Mouse (Mus musculus) kidney, postnatal 36 days (tissue): ENCODE results near the gene Tsen54.
"Not testable (repeated sequence)": the region's sequence is repeated elsewhere in the genome, so short reads cannot be mapped to it uniquely, and the experiment has no call there.

ENCODE experiments used
- DNase-seq, 2 experiments: peaks; one replicate each; pipeline ENCODE4 v3.0.0; 2021 to 2022; ENCODE audit warnings: mixed read lengths in 2 of 2

Tsen54 gene

DNA sequence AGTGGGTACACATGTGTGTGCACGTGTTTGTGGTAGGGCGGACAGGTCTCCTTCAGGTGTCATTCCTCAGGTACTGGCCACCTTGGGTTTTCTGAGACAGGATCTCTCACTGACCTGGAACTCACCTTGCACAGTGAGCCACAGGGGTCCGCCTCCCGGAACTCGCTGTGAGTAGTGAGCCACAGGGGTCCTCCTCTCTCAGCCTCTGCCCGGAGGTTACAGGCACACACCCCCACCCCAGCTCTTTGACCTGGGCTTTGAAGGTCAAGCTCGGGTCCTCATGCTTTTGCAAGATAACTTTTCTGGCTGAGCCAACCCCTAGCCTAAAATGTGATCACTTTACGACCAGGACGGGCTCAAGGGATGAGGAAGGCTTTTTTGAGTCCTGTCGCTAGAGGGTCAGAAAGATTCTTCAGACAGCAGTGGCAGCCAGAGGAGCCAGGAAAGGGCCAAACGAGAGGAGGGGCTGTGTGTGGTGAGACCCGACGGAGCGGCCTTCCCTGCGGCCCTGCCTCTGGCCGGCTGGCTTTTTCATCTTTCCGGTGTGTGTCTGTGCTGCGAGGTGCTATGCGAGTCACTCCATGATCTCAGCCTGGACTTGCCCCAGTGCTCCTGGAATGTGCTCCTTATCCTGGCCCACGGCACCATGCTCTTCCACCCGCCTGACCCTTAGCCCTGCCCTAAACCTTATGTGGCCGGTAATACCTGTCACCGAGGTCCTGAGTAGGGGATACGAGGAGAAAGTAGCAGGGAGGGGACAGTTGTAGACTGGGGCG is 16.2 kb downstream of the Tsen54 start:
- DNase-seq = peak; percentile 71 to 81

DNA sequence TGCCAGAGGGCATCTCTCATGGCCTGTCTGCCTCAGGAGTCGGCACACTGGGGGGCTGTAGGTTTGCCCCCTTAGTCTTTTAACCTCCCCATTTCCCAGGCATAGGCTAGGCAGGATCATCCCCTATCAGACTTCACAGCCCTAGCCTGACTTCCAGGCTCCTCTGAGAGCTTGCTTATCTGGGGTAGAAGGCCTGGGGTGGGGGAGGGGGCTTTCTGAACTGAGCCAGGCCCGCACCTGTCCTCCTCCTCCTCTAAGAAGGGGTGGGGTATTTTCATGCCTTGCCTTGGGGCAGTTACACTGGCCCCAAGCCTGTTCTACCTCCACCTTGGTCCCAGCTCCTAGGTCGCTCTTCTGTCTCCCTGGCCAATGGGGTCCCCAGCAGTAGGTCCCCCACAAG is 17.0 kb downstream of the Tsen54 start:
- DNase-seq = no peak

DNA sequence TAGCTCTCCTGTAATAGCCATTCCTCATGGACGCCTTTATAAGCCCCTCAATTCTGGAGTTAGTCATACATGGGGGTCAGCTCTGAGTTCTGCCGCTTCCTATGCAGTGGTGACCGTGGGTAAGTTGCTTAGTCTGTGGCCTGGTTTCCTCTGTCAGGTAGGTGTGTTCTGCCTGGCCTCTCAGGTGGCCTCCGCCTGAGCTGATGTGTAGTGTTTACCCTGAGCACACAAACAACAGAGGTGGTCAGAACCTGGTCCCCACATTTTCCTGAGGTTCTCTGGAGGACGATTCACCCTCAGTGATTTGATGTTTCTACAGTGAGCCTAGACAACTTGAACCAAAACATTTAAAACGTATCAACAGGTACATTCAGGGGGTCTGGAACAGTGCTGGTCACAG is 17.5 kb downstream of the Tsen54 start:
- no peak for DNase-seq

DNA sequence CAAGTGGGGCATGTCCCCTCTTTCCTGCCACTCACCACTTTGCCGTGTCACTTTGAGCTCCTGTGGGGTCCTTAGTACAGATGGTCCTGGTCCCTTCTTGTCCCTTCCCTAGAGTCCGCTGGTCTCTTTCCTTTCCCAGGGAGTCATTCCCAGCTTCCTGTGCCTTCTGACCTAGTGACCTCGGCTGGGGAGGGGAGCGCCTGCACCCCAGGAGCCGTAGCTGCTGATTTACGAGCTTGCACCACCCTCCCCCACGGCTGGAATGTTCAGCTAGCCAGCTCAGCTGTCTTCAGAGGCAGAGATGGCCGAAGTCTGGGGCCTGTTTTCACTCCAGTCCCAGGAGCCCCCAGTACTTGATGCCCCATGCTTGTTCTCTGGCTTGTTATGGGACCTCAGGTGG is 18.0 kb downstream of the Tsen54 start:
- DNase-seq = peak; percentile 96

DNA sequence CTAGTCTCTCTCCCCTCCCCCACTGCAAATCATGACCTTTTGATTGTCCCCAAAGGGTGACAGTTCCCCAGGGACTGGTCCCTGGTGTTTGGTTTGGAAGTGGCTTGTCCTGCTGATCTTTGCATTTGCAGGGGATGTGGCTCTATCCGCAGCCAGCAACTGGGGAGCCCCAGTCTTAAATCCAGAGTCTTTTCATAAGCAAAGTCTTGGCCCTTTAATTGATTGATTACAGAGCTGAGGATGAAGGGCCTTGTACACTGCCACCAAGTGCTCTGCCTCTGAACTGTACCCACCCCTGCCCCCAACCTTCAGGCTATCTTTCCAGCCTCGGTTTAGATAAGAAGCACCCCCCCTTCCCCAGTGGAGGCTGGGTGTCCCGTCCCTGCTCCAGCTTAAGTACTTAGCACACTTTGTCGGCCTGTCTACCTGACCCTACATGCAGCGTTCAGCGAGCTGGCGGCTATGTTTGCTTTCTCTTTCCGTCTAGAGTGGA is 18.5 kb downstream of the Tsen54 start:
- DNase-seq = peak; percentile 61

DNA sequence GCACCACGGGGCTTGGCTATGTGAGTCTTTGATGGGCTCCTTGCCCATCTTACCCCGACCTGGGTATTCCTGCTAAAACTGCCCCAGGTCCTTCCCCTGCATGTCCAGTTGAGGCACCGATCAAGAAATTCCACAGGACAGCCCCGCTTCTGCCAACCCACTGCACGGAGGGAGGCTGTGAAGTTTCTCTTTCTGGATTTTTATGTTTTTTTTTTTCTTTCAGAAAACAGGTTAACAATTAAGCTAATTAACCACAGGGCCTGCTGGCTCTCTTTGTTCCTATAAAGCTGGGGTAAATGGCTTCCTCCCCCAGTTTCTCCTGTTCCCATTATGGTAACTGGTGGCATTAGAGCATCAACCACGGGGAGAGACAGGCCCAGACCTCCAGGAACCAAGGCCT is 19.5 kb downstream of the Tsen54 start:
- peak; percentile 52 to 58 for DNase-seq

DNA sequence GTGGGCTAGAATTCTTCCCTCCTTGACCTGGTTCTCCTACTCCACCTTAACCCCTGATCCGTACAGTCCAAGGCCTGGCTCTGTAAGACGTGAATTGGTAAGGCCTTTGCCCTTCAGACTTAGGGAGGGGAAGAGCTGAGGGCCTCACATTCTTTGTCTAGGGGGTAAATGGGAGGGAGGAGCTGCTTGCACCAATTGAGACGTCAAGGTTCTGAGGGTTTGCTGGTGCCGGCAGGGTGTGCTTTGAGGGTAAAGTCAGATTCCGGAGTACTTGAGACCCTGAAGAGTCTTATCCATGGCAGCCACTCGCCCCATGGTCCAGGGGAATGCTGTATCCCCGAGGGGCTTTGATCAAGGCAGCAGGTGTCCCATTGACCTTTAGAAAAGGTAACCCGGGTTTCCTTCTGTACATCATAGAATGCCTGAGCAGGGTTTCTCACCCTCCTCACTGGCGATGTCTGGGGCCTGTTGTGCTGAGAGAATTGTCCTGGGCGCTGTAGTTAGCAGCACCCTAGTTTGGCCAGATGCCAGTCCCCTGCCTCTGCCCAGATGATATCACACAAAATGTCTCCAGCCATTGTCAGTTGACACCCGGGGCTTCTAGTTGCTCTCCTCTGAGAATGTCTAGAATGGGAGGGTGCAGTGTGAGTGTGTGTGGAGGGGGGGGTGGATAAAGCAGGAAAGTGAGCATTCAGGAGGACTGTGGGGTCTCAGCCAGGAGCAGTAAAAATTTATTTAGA is 22.3 kb downstream of the Tsen54 start:
- peak; percentile 70 to 79 for DNase-seq

DNA sequence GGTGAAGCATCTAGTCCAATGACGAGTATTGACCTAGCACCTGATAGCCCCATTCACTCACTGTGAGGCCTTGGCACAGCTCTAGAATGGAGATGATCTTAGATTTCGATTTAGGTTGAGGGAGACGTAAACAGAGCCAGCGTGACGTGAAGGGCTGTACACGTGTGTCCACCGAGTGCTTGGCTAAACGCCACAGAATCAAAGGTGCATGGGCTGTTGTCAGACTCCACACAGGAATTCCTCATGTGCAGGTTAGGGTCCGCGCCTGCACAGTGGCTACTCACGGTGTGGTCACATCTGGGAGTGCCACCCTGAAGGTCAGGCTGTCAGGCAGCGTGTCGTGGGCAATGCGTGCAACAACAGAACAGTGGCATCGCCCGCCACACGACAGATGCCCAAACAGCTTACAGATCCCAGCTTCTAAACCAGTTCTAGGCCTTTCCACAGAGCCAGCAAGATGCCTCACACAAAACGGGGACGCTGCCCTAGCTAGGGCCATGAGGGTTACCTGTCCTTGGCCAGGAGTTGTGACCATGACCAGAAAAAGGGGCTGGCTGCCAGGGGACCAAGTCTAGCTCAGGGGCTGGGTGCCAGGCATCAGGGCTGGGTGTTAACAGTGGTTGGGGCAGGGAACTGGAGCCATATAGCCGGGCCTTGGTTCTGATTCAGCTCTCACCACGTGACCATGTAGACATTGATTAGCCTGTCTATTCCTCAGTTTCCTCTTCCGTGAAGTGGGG is 23.3 kb downstream of the Tsen54 start:
- peak; percentile 66 to 79 for DNase-seq

DNA sequence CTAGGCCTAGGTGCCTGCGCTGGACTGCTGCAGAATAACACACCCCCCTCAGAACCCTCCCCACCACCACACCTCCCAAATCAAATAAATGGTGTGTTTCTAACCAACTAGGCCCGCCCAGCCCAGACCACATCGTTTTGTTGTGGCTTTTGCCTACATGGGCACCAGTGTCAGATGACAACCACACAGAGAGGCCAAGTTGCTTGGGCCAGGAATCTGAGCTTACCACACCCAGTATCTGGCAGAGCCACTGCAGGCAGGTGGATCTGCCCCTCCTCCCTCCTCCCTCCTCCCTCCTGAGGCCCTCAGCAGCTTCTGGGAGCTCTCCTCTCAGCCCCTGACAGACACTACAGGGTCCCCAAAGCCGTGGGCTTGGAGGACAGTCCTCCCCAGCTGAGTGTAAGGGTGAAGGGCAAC is 24.4 kb downstream of the Tsen54 start:
- DNase-seq = peak; percentile 66 to 79

DNA sequence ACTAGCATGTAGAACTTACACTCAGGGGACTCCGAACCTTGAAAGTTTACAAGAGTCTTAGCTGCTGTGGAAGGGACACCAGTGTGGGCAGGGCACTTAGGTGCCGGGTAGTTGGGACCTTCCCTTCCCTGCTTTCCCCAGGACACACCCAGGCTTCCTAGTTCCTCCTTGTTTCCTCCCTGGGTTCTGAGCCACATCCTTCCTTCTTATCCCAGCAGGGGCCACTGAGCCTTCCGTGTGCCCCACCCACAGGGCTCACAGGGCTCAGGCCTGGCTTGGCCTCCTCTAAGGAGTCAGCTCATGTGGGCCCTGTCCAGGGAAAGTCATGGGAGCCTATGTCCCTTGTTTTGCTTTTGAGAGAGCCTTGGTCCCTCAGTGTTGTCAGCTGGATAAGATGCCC is 25.2 kb downstream of the Tsen54 start:
- DNase-seq = no peak

DNA sequence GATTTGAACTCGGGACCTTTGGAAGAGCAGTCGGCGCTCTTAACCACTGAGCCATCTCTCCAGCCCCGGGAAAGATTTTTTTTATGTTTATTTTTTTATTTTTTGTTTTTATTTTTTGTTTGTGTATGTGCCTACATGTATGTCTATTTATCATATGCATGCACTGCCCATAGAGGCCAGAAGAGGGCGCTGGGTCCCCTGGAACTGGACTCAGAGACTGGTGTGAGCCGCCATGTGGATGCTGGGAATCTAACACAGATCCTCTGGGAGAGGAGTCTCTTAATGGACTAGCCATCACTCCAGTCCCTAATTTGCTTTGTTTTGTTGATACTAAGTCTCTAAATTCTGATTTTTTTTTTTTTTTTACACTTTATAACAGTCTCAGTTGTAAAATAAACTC is 26.5 kb downstream of the Tsen54 start:
- DNase-seq = no peak

DNA sequence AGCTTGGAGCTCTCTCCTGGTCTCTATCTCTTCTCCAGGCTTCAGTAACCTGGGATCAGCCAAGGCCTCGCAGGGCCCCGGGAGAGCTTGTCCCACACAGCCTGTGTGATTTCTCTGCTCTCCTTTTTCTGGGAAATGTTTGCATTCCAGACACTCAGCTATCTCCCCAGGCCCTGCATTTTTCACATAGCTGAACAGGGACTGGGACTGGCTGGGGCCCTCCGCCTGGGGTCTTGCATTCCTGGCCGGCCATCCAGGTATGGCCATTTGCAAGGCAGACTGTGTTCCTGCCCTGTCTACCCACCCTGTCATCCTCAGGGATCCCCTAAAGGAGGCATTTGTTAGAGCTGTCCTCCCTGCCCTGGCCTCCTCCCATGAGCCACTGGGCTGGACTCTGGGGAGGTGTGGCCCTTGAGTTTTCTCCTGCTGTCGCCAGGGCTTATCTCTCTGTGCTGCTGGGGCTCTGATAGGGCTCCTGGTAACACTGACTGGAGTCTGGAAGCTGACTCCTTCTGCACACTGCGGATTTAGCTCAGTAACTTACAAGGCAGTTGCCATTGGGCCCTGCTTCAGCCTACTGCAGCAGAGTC is 27.5 kb downstream of the Tsen54 start:
- DNase-seq = peak; percentile 55 to 61

DNA sequence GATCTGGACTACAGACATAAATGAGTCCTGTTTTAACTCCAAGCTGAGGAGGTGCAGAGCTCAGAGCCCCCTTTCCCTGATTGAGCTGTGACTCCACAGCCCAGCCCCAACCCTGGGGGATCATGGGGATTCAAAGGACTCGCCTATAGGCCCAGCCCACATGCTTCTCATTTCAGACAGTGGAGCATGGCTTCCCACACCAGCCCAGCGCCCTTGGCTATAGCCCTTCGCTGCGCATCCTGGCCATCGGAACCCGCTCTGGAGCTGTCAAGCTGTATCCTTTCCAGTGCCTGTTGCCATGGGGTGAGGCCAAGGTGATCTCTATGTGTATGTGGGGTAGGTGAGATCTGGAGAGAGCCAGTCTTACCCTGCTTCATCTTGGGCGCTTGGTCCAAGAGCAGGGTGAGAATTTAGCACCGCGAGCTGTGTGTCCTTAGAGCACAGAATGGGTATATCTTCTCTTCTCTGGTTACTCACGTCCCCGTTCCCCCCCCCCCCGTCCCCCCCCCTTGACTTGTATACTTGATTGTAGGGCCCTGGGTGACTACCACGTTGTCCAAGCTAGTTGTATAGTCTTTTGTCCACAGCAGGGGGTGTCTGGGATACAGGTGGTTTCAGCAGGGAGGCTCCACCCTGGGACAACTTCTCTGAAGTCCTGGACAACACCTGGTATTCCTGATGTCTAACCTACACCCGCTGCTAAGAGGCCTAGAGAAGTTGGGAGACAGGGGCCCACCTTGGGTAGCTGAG is 28.8 kb downstream of the Tsen54 start:
- DNase-seq = peak in 1 of 2 experiments; percentile 43

DNA sequence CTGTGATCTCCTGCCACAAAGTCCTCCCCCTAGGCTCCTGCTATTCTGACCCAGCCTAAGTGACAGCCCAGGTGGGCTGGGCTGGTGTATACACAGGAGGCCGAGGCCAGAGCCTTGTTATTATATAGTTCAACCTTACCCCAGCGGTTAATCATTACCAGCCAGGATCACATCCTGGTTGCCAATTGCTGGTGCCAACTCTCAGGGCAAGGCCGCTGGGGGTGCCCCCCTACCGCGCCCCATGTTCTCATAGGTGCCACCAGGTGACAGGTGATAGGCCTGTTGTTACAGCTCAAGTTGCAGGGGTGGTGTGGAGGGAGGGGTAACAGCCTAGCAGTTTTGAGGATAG is 29.3 kb downstream of the Tsen54 start:
- peak; percentile 91 to 97 for DNase-seq

DNA sequence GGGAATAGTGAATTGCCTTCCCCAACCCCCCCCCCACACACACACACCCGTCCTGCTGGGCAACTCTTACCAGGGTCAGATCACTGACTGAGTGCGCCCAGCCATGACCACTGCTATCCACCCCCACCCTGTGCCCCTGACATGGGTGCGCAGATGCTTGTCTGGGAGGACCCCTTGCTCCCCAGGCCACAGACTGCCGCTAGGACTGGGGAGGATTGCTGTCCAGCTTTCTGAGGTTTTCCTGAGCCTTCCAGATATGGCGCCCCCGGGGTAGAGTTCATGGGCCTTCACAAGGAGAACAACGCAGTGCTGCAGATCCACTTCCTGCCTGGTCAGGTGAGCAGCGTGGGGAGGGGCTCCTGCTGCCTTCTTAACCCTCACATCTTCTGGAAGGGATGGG is 29.7 kb downstream of the Tsen54 start:
- peak; percentile 70 to 74 for DNase-seq

DNA sequence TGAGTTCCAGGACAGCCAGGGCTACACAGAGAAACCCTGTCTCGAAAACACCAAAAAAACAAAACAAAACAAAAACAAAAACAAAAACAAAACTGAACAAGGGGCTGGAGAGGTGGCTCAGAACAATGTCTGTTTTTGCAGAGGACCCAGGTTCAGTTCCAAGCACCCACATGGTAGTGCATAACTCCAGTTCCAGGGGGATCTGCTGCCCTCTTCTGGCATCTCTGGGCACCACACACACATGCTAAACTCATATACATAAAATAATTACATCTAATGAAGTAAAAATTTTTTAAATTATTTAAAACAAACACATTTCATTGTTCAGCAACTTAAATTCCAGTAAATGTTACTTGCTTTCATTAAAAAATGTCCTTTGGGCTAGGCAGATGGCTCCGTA is 31.3 kb downstream of the Tsen54 start:
- DNase-seq = no peak

DNA sequence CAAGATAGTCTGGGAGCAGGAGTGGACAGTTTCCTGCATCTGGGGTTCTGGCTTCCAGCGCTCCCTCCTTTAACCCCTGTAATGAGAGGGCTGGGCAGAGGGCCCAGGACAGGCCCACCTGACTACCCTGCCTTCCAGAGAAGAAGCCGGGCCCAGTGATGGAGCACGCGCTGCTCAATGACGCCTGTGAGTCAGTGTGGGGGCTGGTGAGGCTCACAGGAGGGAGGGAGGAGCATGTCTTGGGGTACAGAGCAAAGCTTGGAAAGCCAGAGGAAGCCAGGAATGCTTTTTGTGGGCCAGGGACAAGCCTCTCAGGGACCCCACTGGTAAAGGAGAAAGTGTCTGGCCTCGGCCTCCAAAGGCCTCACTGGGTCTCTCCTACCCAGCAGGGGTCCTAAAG is 40.1 kb downstream of the Tsen54 start:
- no peak for DNase-seq

DNA sequence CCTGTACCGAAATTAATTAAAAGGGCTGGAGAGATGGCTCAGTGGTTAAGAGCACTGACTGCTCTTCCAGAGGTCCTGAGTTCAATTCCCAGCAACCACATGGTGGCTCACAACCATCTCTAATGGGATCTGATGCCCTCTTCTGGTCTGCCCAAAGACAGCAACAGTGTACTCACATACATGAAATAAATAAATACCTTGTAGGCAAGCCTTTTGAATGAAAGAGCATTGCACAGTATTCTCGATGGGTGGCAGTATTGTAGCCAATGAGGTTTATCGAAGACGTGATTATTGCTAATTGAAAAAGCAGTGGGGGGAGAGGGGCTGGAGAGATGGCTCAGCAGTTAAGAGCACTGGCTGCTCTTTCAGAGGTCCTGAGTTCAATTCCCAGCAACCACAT is 42.6 kb downstream of the Tsen54 start:
- DNase-seq = not testable (repeated sequence)

DNA sequence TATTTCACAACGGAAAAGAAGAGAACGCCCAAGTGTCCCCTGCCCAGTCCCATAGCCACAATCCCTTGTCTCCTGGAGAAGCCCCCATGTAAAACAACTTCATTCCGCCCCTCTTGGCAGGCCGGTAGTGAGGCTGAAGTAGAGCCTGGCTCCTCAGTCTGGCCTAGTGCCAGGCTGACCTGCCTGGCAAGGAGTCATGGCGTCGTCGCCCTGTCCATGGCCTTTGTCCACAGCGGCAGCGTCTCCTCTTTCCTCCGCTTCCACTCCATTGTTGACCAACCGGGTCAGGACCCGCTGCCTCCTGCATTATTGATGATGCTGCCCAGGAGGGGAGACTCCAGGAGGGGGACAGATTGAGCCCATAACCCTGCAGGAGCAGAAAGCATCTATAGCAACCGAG is 43.4 kb downstream of the Tsen54 start:
- peak; percentile 56 to 77 for DNase-seq

DNA sequence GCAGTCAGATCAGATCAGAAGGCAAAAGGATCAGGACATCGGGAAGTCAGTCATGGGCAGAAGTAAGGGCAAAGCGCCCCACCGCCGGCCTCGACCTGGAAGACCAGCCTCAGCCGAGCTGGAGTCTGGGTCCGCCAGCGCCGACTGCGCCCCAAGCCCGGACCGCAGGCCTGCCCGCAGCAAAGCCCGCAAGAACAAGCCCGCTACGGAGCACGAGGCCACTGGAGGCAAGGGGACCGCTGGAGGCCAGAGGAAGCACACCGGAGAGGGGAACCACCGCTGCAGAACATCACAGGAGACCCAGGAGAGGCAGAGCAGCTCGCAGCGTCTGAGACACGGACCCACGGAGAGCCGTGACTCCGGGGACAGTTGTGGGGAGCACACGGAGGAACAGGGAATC is 43.8 kb downstream of the Tsen54 start, which contains the start of gene Myo15b:
Gene Myo15b (plus strand): TSS at position 53 of the 400 bp plus-strand sequence.
- DNase-seq = no peak

DNA sequence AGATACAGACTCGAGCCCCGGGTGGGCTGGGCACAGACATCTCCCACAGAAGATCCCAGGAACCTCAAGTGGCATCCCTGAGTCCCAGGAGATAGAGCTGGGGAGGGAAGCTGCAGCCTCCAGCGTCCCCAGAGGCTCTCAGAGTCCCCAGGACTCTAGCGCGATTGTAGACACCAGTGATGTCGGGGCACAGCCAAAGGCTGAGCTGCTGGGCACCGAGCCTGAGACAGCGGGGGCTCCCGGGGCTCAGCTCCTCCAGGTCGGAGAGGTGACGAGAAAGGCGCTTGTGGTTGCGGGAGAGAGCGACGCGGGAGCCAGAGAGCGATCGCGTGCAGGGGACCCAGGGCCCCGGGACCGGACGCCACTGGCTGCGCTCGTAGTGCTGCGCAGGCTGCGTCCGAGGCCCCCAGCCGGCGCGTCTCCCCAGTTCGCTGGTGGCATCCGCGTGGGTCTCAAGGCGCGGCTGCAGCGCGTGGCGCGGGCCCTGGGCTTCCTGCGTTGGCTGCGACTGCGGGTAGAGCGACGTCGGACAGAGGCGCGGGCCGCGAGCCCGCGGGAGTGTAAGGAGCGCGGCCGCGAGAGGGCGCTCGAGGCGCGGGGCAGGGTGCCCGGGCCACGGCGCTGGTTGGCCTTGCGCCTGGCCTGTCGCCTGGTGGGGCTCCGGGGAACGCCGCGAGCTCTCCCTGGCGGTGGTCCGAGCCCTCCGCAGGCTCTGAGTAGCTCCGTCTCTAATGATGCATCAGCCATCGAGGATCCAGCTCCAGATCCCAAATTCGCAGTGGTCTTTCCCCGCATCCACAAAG is 44.8 kb downstream of the Tsen54 start:
- DNase-seq = peak; percentile 89 to 95
